Mouse (Mus musculus) megakaryocyte, embryonic 14.5 days (primary cell): ENCODE results near the gene Man2b2.

ENCODE experiments used
- FLI1 ChIP-seq: IDR thresholded peaks from 2 replicates; pipeline ENCODE4 v1.6.1; 2012; ENCODE audit warnings: low read length, inconsistent platforms, mixed read lengths
- GATA1 ChIP-seq: IDR thresholded peaks from 3 replicates; pipeline ENCODE4 v1.6.1; 2012; ENCODE audit warnings: mixed read lengths, low read length, inconsistent platforms, borderline replicate concordance

DNA sequence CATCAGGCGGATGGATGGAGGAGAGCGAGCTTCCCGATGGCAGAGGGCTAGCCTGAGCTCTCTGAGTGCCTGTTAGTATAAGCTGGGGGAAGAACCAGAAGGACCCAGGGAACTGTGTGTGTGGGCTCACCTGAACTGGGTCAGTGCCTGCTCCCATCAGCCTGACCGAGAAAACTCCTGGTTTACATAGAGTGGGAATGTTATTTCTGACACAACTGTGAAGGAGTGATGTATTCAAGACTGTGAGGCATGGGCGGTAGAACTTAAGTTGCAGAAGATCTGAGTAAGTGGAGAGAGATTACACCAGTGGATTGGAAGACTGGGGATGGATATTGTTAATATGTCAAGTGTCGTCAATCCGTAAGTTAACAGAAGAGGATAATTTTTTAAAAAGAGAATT lies 26.1 kb upstream of the Man2b2 start:
- TF ChIP-seq GATA1 (no peak), FLI1 (no peak)
